Mouse (Mus musculus) frontal cortex, adult 2 months (tissue): Measurements from ENCODE around the gene Ctbp1. TPM values are rescaled to one million over a fixed set of nuclear protein-coding genes. Genes with fewer than 3 reads are reported as not detected.

Experiments used
- DNase-seq, 2 experiments: peaks; one replicate each; pipeline ENCODE4 v3.0.0; 2022; ENCODE audit warnings: low spot score in 1 of 2; ENCODE audit errors: extremely low spot score in 1 of 2
- polyA plus RNA-seq: library from polyadenylated mRNA; depleted of rRNA; stranded (reverse); fragments of >200 nt; gene quantifications from 2 replicates; pipeline ENCODE4 v1.2.3, GENCODE M21; 2012; rRNA removed

Gene Ctbp1
- polyA plus RNA-seq = 243 and 263 TPM in 2 replicates

DNA sequence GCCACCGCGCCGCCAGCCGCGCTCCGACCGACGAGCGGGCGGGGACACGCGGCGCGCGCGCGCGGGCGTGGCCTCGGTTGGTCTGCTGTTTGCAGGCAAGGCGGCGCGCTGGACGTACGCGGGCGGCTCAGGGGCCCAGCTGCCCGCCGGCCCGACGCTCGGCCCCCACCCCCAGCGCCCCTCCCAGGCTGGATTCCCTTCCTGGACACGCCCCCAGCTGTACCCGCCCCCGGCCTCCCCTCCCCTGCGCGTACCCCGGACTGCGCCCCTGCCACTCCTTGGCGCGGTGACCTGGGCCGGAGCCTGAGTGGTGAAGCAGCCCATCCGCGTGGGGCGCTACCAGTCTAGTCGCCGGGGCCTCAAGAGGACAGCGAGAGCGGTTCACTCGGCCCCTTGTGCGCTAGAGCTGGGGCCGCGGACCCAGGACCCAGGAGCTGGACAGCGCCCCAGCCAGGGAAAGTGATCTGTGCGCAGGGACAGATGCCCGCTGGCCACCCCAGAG lies at the start of gene Ctbp1:
Gene Ctbp1, minus strand, starts transcription at position 42 of the 502 bp plus-strand sequence.
- DNase-seq = peak; percentile 72 to 90

DNA sequence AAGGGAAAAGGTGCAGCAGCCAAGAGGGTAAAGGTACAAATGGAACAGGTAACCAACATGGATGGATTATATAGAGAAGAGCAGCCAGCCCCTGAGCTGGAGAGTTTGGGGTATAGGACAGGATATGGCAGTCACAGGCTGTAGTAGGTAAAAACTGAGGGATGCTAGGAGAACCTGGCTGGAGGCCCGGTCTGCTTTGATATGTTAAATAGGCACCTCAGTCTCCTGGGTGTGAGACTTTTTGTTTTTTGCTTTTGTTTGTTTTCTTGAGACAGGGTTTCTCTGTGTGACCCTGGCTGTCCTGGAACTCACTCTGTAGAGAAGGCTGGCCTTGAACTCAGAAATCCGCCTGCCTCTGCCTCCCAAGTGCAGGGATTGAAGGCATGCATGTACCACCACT lies 49.7 kb upstream of the Ctbp1 start:
- no peak for DNase-seq

DNA sequence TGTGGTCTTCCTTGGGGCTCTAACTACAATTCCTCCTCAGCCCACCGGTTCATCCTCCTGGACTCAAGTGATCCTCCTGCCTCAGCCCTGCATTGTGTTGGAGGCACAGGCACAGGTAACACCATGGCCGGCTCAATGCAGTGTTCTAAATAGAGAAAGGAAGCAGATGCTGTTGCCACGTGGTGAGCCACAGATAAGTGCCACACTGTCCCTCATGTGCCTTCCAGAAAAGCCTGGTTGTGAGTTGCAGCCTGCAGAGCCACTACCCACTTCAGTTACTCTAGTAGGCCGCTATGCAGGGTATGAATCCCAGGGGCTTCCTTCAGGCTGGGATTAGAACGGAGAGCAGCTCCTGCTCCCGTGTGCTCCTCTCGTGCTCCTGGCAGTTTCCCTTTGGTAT lies 37.4 kb upstream of the Ctbp1 start:
- no peak for DNase-seq

DNA sequence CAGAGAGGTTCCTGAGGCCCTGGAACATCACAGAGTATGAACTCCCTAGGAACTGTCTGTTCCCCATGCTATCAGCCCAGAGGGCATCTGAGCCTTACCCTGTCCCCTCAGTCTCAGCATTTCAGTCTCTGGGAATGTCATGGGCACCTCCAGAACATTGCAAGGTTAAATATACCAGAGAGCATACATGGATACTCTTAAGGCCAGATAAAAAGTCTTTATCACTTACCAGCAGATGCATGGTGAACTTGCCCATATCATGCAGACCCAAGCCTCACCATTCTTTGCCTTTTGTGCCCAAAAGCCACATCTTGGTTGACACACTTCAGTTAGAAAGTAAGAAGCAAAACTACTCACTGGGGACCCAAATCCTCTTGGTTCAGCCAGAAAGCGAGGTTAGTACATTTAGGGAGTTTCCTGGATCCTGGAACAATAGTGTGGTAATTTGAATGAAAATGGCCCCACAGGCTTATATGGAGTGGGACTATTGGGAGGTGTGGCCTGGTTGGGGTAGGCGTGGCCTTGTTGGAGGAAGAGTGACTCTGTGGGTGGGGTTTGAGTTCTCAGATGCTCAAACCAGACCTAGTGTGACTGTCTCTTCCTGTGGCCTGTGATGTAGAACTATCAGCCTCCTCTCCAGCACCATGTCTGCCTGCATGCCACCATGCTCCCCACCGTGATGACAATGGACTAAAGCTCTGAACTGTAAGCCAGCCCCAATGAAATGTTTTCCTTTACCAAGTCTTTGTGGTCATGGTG lies 36.1 kb upstream of the Ctbp1 start:
- DNase-seq = no peak

DNA sequence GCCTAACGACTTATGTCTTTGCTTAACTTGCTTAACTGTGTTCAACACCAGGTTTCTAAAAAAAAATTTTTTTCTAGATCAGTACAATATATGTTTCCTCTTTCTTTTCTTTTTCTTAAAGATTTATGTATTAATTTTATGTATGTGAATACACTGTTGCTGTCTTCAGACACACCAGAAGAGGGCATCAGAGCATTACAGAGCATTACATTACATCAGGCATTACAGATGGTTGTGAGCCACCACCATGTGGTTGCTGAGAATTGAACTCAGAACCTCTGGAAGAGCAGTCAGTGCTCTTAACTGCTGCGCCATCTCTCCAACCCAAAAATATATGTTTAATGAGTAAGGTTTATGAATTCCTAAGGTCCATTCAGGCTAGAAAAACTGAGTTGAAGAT lies 27.0 kb upstream of the Ctbp1 start:
- DNase-seq = no peak

DNA sequence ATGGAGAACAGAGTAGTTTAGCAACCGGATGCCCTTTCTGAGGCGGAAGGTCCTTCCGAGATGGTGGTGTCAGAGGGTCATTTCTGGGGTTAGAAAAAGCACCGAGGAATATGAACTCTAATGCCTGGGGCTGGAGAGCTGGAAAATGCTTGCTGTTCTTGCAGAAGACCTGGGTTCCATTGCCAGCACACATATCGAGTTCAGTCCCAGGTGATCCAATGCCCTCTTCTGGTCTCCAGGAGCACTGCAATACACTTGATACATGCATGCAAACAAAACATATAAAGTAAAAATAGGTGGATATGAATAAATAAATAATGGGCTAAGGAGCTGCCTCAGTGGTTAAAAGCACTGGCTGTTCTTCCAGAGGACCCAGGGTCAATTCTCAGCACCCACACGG lies 22.4 kb upstream of the Ctbp1 start:
- peak in 1 of 2 experiments; percentile 17 for DNase-seq

DNA sequence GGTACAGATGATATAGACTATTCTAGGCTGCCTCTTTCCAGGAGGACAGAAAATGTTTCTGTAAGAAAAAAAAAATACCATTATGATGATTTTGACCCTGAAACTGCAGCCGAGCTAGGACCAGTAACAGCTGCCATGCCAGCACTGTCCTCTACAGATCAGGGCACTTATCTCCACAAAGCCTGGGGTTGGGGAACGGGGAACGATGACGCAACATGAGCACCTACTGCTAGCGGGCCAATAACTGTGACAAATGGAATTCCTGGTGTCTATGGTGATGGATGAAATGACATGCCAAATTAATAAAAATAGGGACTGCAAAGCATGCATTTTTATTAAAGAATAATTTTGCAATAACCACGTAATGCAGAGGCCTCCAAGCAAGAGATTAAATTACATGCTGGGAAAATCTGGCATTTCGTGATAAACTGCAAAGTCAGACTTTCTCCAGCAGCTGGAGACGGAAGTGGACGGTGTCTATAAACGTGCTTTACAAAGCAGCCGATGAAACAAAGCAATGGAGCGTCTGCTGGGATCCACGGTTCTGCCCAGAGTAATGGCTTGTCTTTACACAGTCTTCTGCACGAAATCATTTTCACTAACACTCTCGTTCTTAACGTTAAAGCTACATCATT lies 19.1 kb upstream of the Ctbp1 start:
- no peak for DNase-seq

DNA sequence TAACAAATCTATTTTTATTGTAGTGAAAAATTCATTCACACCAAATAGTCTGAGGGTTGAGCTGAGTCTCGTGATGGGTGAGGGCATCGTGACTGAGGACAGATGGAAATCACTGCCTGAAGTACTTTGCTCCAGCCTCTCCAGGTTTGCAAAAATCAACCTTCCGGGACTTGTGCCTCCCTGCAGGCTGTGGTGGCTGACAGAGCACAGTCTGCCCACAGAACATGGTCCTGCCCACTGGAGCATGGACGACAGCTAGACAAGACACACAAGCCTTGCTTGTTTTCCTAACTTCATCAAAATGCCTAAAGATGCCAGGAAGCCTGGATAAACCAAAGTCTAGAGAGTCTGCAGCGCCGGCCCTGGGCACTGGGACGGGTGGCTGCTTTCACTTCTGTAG lies 9.2 kb upstream of the Ctbp1 start:
- DNase-seq = no peak

DNA sequence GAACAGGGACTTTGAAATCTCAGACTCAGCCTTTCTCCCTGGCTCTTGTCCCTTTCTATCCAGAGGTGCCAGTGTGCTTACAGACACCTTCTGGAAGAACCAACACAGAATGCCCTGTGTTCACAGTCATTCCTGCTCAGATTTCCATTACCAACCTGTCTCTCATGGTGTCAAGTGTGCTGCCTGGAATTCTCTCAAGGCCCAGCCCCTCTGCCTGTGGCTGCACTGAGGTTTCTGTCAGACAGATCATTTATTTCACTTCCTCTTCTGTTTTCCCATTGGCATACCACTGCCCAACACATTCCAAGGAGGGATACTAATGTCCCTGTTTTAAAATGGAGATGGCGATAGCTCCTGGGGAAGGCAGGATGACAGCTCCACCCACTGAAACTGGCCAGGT lies 6.6 kb upstream of the Ctbp1 start:
- DNase-seq = no peak

DNA sequence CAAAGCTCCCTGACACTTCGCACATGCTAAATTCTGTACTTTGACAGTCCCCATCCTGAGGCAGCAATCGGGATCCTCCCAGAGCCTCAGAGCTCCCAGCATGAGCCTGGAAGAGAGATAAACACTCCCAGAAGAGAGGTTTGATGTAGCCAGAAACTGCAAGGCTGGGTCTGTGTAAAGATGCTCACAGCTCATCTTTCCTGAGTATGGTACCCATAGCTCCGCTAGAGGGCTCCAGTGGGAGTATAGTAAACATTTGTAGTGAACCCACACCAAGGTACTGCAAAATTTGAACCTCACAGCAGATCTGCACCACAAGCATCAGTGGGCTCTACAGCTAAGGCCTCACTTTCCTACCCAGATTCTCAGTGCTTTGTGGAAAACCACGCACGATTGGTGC lies 4.2 kb upstream of the Ctbp1 start:
- peak in 1 of 2 experiments; percentile 53 for DNase-seq

DNA sequence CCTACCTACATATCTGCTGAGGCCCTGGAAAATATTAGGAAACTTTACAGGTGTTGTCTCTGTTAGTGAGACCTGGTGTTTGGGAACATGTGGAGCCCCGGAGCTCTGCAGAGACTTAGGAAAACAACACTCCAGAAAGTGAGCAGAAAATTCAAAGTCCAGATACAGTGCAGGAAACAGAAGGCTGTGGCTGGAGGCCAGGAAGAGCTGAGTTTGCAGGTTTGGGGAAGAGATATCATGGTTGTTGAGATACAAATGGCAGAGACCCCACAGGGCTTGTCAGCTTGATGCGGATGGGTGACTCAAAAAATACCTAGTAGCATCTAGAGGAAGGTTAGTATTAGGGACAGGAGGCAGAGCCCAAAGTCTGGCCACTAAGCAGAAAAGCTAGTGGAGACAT lies 2.5 kb upstream of the Ctbp1 start:
- no peak for DNase-seq

DNA sequence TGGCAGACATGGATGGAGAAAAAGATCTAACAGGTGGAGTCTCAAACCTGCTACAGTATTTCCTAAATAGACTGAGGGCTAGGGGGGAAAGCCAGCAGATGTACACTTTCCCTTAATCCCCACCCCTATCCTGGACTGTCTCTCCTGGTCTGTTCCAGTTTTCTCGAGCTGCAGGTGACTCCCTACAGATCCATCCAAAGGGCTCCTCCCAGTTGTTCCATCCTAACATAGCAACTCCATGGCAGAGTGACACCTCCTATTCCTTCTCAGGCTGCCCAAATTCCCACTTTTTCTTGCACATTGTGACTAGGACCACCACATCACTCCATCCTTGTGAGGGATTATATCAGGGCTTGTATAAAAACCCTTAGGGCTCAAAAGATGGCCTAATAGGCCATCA lies 960 bp upstream of the Ctbp1 start:
- DNase-seq = no peak

DNA sequence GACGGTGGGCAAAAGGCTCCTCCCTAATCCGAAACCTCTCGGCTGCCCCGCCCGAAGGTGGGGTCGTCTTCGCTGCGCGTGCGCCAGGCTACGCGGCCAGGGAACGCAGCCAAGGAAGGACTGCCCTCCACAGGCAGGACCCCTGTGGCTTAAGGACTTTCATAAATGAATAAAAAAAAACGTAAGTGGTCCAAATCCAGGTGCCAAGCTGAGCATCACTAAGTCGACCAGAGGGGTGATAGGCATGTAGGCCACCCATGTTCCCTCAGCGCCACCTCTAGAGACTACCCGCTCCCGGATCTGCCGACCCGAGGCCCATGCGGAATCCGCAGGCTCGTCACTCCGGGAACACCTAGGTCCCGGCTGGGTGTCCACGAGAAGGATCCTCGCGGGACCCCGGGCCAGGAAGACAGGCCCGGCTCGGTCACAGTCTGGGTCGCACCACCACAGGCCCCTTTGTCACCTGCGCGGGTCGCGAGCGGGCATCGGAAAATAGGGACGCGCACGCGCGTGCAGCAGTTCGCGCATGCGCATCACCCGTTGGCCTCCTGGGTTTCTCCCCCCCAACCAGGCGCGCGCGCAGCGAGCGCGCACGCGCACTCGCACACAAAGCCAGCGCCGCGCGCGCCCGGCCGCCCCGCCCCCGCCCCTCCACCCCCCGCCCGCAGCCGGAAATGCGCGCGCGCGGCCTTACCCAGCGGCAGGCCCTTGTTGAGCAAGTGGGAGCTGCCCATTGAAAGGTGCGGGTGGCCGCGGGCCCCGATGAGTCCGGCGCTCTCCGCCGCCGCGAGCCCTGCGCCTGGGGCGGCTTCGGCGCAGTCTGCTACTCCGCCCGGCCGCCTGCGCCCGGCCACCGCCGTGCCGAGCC lies 475 bp downstream of the Ctbp1 start:
- DNase-seq = peak; percentile 69 to 91

DNA sequence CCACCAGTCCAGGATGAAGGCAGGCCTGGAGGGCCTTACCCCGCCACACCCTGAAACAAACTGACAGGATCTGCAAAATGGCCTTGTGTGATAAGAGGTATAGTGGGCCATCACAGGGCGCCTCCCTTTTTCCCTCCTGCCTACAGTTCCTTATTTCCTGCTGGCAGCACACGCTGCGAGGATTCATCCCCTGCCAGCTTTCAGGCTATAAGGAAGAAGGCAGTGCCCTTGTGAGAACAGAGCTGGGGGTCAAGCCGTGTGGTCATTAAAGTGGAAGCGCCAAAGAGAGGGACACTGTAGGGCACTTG lies 1.1 kb downstream of the Ctbp1 start:
- DNase-seq = no peak

DNA sequence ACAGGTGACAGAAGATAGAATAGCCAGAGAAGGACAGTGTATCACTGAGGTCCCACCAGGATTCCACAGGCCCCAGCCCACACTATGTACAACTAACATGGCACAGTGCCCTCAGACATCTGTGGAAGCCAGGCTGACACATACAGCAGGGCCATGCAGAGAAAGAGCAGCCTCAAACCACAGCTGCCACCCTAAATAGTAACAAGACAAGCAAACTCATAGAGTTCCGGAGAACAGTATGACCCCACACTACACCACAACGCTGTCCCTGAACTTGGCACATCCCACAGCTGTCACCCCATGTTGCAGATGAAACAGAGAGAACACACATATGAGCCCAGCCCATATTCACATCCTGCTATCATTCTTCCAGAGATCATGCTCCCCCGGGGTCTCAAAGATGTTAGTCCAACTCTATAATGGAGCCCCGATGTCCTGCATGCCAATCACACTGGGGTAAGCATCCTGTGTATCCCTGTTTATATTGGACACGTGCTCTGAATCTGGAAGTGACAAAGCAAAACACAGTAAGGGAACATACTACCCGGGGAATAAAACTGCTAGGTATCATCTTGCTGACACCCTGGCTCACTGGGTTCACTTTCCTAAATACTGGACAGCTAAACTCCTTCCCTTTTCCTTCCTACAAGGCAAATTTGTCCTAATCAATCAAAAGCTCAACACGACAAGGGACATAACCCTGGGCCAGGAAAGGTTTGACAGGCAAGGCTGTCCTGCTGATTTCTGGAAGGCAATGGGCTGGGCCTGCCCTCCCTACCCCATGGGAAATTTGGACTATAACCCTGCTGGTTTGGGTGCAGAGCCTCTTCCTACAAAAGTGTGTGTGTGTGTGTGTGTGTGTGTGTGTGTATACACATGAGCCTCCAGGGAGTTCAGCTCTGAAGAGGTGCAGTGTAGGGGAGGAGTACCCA lies 1.7 kb downstream of the Ctbp1 start:
- no peak for DNase-seq

DNA sequence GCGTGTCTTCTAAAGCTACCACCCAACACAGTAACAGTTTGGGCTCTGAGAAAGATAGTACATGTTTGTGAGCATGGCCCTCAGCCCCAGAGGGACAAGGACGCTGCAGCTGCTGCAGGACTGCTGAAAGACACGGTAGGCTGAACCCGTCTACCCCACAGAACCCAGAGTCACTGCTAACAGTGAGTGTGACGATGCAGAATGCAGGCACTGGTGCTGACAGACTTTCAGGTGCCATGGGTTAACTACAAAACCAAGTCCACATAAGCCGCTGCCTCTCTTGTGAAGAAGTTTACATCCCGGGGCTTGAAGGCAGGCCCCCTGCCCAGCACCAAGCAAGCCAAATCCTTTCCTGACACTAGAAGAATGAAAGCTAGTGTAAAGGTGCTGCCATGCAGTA lies 2.6 kb downstream of the Ctbp1 start:
- DNase-seq = no peak

DNA sequence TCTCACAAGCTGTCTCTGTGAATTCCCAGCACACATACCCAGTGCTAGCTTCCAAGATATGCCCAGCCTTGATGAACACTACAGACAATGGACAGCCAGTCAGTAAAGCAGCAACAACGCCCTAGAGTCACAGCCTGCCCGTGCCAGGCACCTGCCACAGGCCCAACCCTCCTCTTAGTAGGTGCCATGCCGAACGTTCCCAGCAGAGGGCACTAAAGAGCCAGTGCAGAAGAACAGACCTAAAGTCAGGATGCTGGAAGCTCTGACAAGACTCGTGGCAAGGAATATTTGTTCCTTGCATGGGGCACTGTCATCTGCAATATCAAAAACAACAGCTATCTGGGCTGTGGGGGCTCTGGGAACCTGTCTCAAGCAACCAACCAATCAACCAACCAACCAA lies 4.2 kb downstream of the Ctbp1 start:
- peak; percentile 76 to 95 for DNase-seq

DNA sequence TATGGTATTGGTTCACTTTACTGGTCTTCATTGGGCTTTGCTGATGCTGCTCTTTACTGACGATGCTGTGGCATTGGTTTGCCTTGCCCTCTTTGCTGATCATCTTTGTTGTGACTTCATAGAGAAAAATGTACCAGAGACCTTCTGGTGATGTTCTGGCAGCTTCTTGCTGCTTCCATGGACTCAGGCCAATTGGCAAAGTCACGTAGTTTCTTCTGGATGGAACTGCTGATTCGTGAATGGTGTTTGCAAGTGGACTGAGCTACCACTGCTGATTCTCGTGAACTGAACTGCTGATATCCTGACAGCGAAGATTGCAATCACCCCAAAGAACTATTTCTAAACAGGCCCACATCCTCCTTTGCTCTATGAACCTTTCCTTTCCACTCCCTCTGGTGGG lies 20.4 kb downstream of the Ctbp1 start:
- no peak for DNase-seq

DNA sequence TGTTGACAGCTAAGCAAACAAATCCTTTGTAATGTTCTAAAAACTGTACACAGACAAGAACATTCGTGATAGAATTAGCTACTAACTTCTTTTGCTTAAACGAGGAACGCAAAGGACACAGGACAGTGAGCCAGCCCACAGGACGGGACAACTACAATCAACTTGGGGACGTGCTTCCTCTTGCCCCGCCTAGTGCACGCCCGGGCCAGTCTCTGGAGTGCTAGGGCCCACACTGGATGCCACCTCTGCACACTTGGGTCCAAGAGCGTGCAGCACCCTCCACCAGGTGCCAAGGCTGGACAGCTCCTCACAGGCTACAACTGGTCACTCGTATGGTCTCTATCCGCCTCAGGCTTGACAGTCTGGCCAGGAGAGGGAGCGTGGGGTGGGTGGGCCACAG lies 26.6 kb downstream of the Ctbp1 start:
- no peak for DNase-seq

DNA sequence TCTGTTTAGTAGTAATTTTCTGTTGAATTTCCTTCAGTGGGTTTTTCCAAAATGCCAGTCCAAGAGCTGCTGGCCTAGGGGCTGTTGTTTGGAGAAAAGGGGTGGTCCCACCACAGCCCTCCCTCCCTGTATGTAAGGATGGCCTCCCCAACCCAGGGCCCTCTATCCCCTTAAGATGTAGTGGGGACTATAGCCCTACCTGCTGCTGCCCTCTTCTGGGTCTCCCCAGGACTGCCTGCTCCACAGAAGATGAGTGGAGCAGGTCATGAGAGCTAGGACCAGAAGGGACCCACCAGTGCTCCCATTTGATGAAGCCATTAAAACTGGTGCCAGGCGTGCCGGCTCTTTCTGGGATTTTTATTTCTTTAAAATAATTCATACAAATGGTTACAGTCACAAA lies 27.4 kb downstream of the Ctbp1 start:
- no peak for DNase-seq
